ENCODE assay signal across 20 mouse cellular contexts in the genomic region with DNA sequence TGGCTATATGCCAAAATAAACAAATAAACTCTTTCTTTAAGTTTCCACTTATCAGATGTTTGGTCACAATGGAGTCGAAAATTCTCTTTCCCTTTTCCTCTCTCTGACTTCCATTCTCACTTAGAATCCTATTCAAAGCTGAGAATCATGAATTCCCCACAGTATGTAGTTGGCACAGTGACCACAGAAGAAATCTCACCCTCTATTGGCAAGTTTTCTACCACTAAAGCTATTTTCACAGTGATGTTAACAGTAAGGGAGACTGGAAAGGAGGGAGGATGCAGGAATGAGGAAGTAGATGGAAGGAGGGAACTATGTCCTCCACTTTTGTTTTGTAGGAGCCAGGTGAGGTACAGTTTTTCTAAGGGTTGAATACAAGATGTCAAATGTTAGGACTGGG.
DNase-seq lines count a peak whose midpoint lies in the region; ATAC-seq and TF ChIP-seq lines count a peak whose summit lies in the region.
"Had no signal": no experiment of that assay in that cellular context is flagged by ENCODE, and none has a peak within 500 bp of the region (broad histone marks: within the 10 kb centered on the region; RNA-seq: fewer than 3 reads in every experiment).

No protein-coding gene starts in this region.

- no peak for TF ChIP-seq CTCF in lung, embryonic 14.5 days (IDR thresholded peaks at IDR 0.05; ENCODE audit: low read depth)
- TF ChIP-seq CTCF in brain, embryonic 14.5 days (IDR thresholded peaks at IDR 0.05; ENCODE audit: borderline replicate concordance, extremely low read depth, insufficient read depth, insufficient read length): no peak
- no peak; the same call in 1 of the 2 replicates for TF ChIP-seq CTCF in stomach, postnatal 0 days (IDR thresholded peaks at IDR 0.05; ENCODE audit: low read depth)

- no peak for DNase-seq in embryonic facial prominence, embryonic 10.5 days (ENCODE audit: low spot score)
- peak; percentile 32 for DNase-seq in lung, embryonic 14.5 days
- DNase-seq in lung, postnatal 36 days: no peak
- DNase-seq in brain, embryonic 14.5 days (ENCODE audit: low read depth): peak; percentile 30
- no peak for DNase-seq in stomach, postnatal 0 days (ENCODE audit: low spot score)
- DNase-seq in retina, embryonic 14.5 days (ENCODE audit: low spot score): no peak
- no peak for DNase-seq in ovary, postnatal 14 days (ENCODE audit: low spot score)
- DNase-seq: gastrocnemius, adult 2 months; heart, postnatal 4 days; lung, postnatal 14 days; right cerebral cortex, postnatal 4 days; thymus, adult 2 months had no signal

- H3K36me3 ChIP-seq in embryonic facial prominence, embryonic 13.5 days: no peaks in the 10 kb centered on the region
- no peaks in the 10 kb centered on the region for H3K36me3 ChIP-seq in embryonic facial prominence, embryonic 10.5 days (replicated peaks)
- H3K36me3 ChIP-seq in lung, embryonic 14.5 days (ENCODE audit: insufficient read depth): no peaks in the 10 kb centered on the region
- H3K36me3 ChIP-seq in stomach, postnatal 0 days (ENCODE audit: control insufficient read depth, insufficient read depth, low read length): no peaks in the 10 kb centered on the region
- H3K36me3 ChIP-seq: heart, embryonic 15.5 days; limb, embryonic 12.5 days; liver, embryonic 12.5 days had no signal

- TF ChIP-seq POLR2A in brain, embryonic 14.5 days (IDR thresholded peaks at IDR 0.05; ENCODE audit: borderline replicate concordance, extremely low read depth, insufficient read depth, insufficient read length, poor library complexity, severe bottlenecking): no peak

- no peak overlapping the region for H3K9ac ChIP-seq in embryonic facial prominence, embryonic 13.5 days
- no peak overlapping the region for H3K9ac ChIP-seq in lung, embryonic 14.5 days
- H3K9ac ChIP-seq in stomach, postnatal 0 days (ENCODE audit: low read length): no peak overlapping the region
- H3K9ac ChIP-seq: forebrain, embryonic 13.5 days; heart, embryonic 15.5 days; limb, embryonic 12.5 days; liver, embryonic 12.5 days had no signal

- H3K4me3 ChIP-seq in embryonic facial prominence, embryonic 13.5 days: no peak overlapping the region
- no peak overlapping the region for H3K4me3 ChIP-seq in embryonic facial prominence, embryonic 10.5 days
- no peak overlapping the region for H3K4me3 ChIP-seq in lung, embryonic 14.5 days (ENCODE audit: low read depth, low read length)
- no peak overlapping the region for H3K4me3 ChIP-seq in stomach, postnatal 0 days (ENCODE audit: low read depth, low read length)
- H3K4me3 ChIP-seq: forebrain, embryonic 13.5 days; gastrocnemius, adult 2 months; heart, embryonic 15.5 days; limb, embryonic 12.5 days; liver, embryonic 12.5 days had no signal

- peak overlapping the region; percentile 39; the same call in 1 of the 2 replicates for H3K27ac ChIP-seq in embryonic facial prominence, embryonic 13.5 days
- no peak overlapping the region for H3K27ac ChIP-seq in embryonic facial prominence, embryonic 10.5 days (replicated peaks)
- H3K27ac ChIP-seq in lung, embryonic 14.5 days (ENCODE audit: low read depth): 0 out of 2 replicates have a peak overlapping the region, but pooled peaks have one; percentile 20
- H3K27ac ChIP-seq in stomach, postnatal 0 days (replicated peaks): no peak overlapping the region; the same call in 1 of the 2 replicates
- H3K27ac ChIP-seq: forebrain, embryonic 13.5 days; gastrocnemius, adult 2 months; heart, embryonic 15.5 days; limb, embryonic 12.5 days; liver, embryonic 12.5 days had no signal

- 50% methylated on average over 1 of the region's 1 CpGs for WGBS in embryonic facial prominence, embryonic 13.5 days
- 62% methylated on average over 1 of the region's 1 CpGs for WGBS in embryonic facial prominence, embryonic 10.5 days
- WGBS in lung, embryonic 14.5 days: 35% methylated on average over 1 of the region's 1 CpGs
- 55% methylated on average over 1 of the region's 1 CpGs for WGBS in stomach, postnatal 0 days

- no peak for TF ChIP-seq EP300 in stomach, postnatal 0 days (optimal IDR thresholded peaks at IDR 0.05)

- no peak overlapping the region for H3K4me2 ChIP-seq in embryonic facial prominence, embryonic 13.5 days
- H3K4me2 ChIP-seq in lung, embryonic 14.5 days: no peak overlapping the region
- no peak overlapping the region for H3K4me2 ChIP-seq in stomach, postnatal 0 days (replicated peaks; ENCODE audit: low read depth)
- H3K4me2 ChIP-seq: forebrain, embryonic 13.5 days; heart, embryonic 15.5 days; limb, embryonic 12.5 days; liver, embryonic 12.5 days had no signal

- H3K9me3 ChIP-seq in embryonic facial prominence, embryonic 13.5 days: no peaks in the 10 kb centered on the region
- H3K9me3 ChIP-seq in embryonic facial prominence, embryonic 10.5 days: no peaks in the 10 kb centered on the region
- H3K9me3 ChIP-seq in lung, embryonic 14.5 days (ENCODE audit: low read depth, low read length): no peaks in the 10 kb centered on the region
- H3K9me3 ChIP-seq in stomach, postnatal 0 days (ENCODE audit: control insufficient read depth, low read length): no peaks in the 10 kb centered on the region
- H3K9me3 ChIP-seq: forebrain, embryonic 13.5 days; heart, embryonic 15.5 days; limb, embryonic 12.5 days; liver, embryonic 12.5 days had no signal

- H3K27me3 ChIP-seq in embryonic facial prominence, embryonic 13.5 days: no peaks in the 10 kb centered on the region
- no peaks in the 10 kb centered on the region for H3K27me3 ChIP-seq in embryonic facial prominence, embryonic 10.5 days (replicated peaks; ENCODE audit: low read depth, poor library complexity, severe bottlenecking)
- no peaks in the 10 kb centered on the region for H3K27me3 ChIP-seq in lung, embryonic 14.5 days (ENCODE audit: insufficient read depth, low read length)
- H3K27me3 ChIP-seq in stomach, postnatal 0 days (ENCODE audit: control insufficient read depth, insufficient read depth, low read length): no peaks in the 10 kb centered on the region
- H3K27me3 ChIP-seq: CH12.LX; forebrain, embryonic 13.5 days; heart, embryonic 15.5 days; limb, embryonic 12.5 days; liver, embryonic 12.5 days had no signal

- no peaks in the 10 kb centered on the region for H3K4me1 ChIP-seq in embryonic facial prominence, embryonic 13.5 days
- no peaks in the 10 kb centered on the region for H3K4me1 ChIP-seq in embryonic facial prominence, embryonic 10.5 days
- H3K4me1 ChIP-seq in lung, embryonic 14.5 days (ENCODE audit: insufficient read depth): no peaks in the 10 kb centered on the region
- H3K4me1 ChIP-seq in stomach, postnatal 0 days (replicated peaks; ENCODE audit: control insufficient read depth, insufficient read depth): no peaks in the 10 kb centered on the region
- H3K4me1 ChIP-seq: forebrain, embryonic 13.5 days; heart, embryonic 15.5 days; limb, embryonic 12.5 days; liver, embryonic 12.5 days had no signal

- no peak for ATAC-seq in embryonic facial prominence, embryonic 13.5 days (ENCODE audit: insufficient number of reproducible peaks, insufficient read depth, low FRiP score, low TSS enrichment, low read depth)
- ATAC-seq in lung, embryonic 14.5 days (ENCODE audit: insufficient read depth): no peak
- peak; percentile 59; the same call in 1 of the 2 replicates for ATAC-seq in stomach, postnatal 0 days (ENCODE audit: low FRiP score, low TSS enrichment)
- ATAC-seq: forebrain, embryonic 13.5 days; hindbrain, embryonic 16.5 days; intestine, embryonic 16.5 days; liver, embryonic 12.5 days had no signal

Comparison
In these comparisons a context has a peak if more than half of its experiments do, and no peak if none do; other contexts are left out.
1. H3K27ac ChIP-seq: peak in embryonic facial prominence, embryonic 13.5 days (single experiment) and lung, embryonic 14.5 days (single experiment); none in embryonic facial prominence, embryonic 10.5 days (single experiment) and stomach, postnatal 0 days (single experiment).
2. DNase-seq: peak in lung, embryonic 14.5 days (single experiment) and brain, embryonic 14.5 days (single experiment); none in embryonic facial prominence, embryonic 10.5 days (single experiment), lung, postnatal 36 days (single experiment), stomach, postnatal 0 days (single experiment), retina, embryonic 14.5 days (single experiment) and ovary, postnatal 14 days (single experiment).